Mouse (Mus musculus) mesoderm, embryonic 11.5 days (tissue): ENCODE measurements at regions not wholly inside any gene's neighbourhood (a gene's known extent, or its start where the extent isn't known, plus 50 kb on each side); places are given as distances from the start of the nearest gene placed in this dataset.
A peak's percentile ranks its signal among the peaks of the same experiment; 100 is the strongest.

Source experiments
- DNase-seq: peaks from one replicate; pipeline ENCODE4 v3.0.0-alpha.2; 2012; ENCODE audit warnings: low read depth, low spot score

DNA sequence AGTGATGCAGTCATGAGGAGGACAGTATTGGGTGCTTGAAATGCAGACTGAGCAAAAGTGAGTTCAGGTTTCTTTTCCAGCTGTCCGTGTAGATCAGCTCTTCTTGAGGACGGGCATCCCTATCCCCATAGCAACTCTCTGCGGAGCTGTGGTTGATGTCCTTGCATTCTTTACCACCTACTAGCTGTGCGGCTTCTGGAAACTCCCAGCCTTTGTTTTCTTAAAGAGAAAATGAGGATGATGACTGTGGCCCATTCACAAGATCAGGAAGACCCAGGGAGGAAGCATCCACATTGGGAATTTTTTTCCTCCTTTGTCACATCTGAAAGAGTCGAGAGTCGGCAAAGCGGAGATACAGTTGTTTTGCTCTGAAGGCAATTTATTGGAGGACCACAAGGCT lies 410.2 kb upstream of the Sall1 start:
- no peak for DNase-seq

DNA sequence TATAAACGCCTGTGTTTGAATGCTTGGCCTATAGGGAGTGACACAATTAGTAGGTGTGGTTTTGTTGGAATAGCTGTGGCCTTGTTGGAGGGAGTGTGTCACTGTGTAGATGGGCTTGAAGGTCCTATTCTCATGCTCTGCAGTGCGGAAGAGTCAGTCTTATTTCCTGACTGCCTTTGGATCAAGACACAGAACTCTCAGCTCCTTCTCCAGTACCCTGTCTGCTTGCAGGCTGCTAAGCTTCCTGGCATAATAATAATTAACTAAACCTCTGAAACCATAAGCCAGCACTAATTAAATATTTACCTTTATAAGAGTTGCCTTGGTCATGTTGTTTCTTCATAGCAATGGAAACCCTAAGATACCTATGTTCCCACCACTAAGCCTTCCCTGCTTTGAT lies 409.8 kb upstream of the Sall1 start:
- DNase-seq, result no peak

DNA sequence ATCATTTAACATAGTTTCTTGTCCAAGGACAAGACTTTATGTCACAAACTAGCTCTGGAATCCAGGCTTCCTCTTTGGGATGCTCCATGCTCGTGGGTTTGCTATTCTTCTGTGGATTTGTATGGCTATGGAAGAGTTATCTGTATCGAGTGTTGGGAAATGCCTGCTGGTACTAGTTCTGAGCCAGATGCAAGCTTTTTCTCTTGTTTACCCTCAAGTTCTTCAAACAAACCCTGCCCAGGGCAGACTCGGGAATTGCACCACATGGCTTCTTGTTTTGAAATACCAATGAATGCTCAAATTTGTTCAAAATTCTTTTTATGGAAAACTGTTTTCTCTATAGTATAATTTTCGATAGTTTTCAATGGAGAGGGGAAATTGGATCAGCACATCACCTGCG lies 400.5 kb upstream of the Sall1 start:
- no peak for DNase-seq

DNA sequence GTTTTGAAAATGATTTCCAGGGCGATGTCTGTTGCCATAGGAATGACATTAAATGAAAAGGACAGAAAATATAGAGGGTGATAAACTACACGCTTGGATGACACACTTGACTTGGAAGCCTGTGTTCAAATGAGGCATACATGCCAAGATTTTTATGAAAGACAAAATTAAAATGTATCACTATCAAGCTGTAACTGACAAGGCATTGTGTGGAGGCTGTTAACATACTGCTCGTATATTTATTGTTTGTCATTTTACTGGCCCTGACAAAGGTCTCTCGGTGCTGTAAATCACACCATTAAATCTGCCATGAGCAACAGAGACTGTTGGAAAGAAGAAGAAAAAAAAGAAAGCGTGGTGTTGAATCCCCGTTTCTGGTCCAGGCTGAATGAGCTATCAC lies 395.3 kb upstream of the Sall1 start:
- DNase-seq, result peak; percentile 50

DNA sequence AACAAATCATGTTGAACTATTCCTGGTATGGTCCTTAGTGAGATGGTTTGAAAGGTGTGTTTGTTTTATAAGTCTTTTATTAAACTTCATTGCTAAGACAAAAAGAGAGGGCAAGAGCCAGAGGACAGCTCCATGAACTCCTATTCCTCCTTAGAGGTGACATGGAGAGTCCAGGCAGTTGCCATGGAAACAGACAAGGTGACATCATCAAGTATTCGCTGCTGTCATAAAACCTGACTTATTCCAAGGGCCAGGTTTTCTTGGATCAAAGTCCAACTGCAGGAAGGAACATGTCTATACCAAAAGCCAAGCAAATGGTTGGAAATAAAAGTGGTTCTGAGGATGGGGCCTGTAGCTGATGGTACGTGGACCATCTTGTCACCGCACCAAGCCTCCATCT lies 383.0 kb upstream of the Sall1 start:
- DNase-seq, result no peak

DNA sequence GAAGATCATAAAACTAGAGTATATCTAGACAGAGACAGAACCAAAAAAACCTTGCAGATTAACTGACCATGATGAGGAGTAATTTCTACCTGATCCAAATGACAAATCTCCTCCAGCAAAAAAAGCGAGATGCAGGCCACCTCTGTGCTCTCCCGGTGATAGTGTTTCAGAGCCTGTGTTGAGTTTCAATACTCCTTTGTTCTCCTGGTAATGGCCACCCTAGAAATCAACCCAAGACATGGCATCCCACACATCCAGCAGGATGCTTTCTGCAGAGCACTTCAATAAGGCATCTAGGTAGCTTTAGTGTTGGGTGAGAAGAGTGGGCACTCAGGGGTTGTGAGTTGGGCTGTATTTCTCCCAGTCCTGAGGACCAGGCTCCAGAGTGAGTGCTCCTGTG lies 371.3 kb upstream of the Sall1 start:
- no peak for DNase-seq

DNA sequence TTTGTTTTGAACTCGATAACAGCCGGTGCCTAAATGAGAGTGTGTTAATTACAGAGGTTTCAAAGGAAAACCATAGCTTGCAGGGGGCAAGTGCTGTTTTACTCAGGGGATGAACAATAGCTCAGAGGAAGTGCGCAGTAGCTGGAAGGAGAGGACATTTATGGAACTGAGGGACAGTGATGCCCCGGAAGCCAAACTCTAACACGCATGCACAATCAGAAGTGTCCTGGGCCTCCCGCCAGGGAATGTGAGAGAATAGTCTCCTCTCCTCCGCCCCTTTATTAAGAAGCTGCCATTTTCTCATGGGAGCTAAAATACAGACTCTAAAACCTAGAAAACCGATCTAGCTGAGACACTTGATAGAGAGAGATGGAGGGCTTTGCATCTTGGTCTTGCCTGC lies 368.5 kb upstream of the Sall1 start:
- no peak for DNase-seq

DNA sequence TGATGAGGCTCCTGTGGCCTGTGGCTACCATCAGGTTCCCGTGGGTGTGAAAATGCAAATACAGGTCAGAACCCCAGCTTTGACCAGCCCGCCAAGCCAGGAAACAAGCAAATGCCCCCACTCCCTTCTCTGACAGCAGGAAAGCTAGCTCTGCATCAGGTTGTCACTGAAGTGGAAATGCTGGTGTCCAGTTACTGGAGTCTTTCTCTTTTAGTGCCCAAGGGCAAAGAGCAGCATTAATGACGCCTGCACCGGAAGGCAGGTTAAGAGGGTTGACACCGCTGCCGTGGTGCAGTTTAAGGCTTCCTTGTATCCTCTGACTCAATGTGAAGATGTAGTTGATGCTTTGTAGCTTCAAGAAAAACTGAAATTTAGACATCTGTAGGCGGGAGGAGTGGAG lies 368.1 kb upstream of the Sall1 start:
- DNase-seq, result peak; percentile 66

DNA sequence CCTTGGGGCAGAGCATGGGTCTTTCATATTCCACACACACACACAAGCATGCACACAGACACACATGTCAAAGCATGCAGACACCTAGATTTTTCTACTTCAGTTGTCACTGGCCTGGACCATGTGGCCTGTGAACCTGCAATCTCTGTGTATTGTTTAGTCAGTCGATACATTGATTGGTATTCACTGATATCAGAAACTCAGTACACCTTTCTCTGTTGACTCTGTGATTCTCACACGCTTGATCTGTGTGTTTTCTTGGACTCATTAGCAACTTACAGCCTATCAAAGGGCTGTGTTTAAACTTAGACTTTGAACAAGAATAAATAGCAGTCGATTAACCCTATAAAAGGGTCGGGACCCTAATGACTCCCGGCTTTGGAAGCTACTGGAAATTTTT lies 362.7 kb upstream of the Sall1 start:
- DNase-seq, result no peak

DNA sequence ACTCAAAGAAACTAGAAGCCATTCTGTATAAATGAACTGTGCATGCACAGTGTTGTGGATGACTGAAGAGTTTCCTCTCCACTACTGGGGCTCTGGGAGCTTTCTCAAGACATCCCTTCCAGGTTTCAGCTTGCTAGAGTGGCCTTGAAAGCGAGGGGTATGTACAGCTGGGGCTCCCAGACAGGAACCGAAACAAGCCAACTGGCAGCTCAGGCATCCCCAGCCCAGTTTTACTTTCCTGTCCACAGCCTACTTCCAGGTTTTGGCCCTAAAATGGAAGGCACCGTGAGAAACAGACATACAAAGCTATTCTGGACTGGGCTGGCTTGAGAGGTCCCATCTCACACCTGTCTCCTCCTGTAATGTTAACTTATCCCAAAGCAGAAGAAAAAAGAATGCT lies 360.3 kb upstream of the Sall1 start:
- no peak for DNase-seq

DNA sequence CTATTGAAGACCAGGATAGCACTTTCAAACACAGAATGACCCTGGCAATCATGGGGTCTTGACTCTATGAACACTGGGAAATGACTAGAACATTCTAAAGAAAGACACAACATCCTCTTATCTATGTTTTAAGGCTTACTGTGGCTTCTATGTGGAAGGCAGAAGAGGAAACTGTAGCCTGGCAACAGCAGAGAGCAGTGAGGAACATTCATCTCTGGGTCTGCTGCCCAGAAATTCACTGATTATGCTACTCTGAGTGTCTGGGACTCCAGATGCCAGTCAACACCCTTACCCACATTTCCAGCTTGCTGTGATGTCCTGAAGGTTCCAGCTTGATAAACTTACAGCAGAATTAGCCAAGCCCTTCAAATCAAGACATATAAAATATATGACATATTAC lies 352.7 kb upstream of the Sall1 start:
- no peak for DNase-seq

DNA sequence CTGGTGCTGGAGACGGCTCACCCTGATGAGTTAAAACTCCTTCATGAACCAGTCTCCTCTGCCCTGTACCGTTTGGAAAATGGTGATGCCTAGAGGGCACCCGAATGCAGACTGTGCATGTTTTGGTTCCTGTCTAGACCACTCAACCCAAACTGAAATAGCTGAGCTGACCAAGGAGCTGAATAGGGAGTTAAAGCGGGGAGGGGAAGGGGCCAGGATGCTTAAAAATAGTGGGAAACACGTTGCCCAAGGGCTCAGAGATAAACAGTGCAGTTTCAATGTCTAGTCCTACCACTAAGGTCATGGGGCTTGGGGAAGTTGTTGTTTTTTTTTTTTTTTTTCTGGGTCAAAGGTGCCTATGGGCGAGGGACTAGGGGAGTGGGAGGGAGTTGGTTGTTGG lies 348.8 kb upstream of the Sall1 start:
- DNase-seq, result no peak

DNA sequence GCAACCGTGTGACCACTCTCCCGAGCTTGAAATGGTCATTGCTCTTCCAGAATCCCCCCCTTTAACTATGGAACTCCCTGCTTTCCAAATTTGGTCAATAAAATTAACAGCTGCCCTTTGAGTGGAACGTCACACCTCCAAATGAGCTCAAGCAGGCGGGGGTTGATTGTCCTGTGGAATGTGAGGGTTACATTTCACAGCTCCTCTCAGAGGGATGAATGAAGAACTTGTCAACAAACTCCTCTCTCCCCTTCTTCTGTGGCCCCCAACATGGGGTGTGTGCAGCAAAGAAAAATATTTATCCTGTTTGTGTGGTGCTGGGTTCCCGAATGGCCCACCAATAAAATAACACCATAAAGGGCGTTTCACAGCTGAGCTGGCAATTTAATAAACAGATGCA lies 344.8 kb upstream of the Sall1 start:
- peak; percentile 39 for DNase-seq

DNA sequence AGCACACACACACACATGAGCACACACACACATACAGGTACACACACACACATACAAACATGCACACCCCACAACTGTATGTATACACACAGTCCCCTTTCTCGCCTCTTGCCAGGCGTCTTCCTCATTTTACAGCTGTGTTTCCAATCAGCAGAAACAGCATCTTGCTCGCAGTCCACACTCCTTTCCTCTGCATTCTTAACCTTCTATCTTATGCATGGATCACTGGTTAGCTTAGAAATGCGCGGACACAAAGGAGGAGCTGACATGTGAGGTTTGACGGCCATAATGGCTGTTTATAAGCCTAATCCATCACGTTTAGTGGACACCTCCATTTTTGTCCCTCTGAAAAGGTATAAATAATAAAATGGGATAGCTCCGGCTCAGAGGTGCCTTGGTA lies 343.3 kb upstream of the Sall1 start:
- peak; percentile 77 for DNase-seq

DNA sequence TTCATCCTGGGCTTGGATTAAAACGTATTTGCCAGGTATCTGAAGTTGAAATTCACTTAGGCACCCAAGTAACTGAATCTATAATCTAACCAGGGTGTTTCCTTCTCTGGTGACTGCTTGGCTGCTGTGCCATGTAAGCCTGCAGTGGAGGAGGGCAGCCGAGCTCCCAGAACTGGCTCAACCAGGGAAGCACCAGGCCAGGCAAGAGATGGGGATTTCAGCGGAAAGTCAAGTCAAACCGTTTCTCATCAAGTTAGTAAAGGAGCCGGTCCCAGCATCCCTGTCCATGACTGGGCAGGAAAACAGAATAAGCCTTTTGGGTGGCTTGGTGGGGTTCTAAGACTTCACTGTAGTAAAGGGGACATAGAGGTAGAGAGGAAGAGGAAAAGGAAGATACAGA lies 341.1 kb upstream of the Sall1 start:
- no peak for DNase-seq

DNA sequence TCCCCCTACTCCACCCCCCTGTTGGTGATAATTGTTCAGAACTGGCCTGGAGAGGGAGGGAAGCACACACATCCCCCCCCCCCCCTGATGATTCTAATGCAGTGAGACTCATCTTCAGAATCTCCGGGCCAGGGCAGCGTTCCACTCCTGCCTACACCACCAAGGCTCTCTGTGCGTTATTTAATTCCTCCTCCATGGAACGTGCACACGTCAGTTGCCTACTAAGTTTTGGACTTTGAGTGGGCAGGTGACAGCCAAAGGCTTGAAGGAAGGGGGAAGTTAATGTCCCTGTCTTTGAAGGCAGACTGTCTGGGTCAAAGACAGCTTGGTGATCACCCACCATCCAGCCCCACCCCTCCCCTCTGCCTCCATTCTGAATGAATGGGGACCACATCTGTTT lies 339.8 kb upstream of the Sall1 start:
- peak; percentile 19 for DNase-seq

DNA sequence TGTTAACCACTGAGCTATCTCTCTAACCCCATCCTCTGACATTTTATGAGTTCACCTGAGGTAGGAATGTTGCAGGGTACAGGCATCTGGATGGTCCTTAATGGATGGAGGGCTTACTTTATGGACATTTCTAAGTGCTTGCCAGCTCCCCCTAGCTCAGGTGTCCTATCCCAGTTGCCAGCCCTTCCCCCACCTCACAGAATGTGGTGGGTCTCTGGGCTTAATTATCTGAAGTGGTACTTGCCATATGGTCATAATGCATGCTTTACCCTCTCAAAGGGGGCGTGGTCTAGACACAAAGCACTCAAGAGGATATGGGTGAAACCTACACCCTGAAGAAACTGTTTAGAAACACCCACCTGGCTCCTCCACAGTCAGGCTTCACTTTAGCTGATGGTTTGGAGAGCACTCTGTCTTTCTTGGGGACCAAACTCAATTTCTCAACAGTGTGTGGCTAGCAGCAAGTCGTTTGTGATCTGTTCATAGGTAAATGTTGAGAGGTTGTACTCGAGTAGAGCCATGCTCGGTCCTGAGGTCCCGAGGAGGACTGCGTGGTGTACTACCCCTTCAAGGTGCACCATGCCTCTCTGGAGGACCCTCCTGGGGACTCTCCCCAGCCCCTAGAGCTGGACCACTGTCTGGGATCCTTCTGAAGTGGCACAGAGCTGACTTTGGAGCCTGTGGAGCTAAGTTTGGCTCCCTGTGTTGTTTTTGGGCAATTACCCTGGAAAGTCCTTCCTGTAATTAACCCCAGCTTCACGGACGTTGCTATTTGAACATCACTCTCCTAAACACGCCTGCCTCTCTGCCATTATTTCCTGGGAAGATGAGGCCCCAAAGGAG lies 338.8 kb upstream of the Sall1 start:
- DNase-seq, result peak; percentile 21

DNA sequence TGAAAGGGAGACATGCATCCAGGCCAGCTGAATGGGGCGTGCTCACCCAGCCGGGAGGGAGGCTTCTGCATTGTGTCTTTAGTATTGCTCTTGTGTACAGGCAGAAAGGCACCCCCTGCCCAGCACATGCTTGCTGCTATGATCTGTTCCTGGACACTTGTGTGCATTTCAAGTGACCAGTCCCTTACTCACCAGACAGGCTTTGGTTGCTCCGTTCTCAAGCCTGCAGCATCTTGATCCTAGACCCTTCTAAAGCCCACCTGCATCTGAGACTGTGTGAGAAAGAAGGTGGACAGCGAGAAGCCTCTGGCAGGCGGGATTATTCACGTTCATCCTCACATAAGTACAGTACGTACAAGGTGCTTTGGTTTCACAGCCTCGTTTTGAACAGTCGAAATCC lies 336.5 kb upstream of the Sall1 start:
- DNase-seq, result no peak

DNA sequence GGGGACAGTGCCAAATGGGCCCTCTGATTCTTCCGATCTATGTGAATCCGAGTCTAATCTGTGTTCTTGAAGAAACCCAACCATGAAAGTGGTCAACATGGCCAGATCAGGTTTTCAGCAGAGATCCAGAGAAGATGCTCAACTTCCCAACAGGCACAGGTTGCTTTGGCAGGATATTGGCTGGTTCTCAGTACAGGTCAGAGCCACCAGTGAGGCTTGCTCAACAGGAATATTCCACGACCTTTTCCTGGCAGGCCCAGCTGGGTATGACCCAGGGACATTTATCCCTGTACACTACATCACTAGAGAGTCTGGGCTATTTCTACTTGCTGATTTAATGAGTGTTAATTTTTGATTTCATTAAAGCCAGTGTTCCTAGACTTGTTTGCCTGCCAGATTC lies 328.8 kb upstream of the Sall1 start:
- no peak for DNase-seq

DNA sequence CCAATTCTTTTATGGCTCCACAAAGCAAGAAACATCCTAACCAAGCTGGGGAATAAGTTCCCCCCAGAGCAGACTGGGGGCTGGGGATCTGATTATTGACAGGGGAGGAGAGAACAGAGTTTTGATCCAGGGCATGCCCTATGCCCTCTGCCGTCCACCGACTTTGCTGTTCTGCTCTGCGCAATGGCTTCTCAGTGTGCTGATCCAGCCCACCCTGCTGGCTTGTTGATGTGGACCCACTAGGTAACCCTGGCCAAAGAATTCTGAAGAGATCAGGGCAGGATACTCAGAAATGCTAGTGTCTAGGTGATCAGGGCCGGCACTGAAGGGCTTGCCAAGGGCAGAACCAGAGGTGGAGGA lies 327.8 kb upstream of the Sall1 start:
- no peak for DNase-seq

DNA sequence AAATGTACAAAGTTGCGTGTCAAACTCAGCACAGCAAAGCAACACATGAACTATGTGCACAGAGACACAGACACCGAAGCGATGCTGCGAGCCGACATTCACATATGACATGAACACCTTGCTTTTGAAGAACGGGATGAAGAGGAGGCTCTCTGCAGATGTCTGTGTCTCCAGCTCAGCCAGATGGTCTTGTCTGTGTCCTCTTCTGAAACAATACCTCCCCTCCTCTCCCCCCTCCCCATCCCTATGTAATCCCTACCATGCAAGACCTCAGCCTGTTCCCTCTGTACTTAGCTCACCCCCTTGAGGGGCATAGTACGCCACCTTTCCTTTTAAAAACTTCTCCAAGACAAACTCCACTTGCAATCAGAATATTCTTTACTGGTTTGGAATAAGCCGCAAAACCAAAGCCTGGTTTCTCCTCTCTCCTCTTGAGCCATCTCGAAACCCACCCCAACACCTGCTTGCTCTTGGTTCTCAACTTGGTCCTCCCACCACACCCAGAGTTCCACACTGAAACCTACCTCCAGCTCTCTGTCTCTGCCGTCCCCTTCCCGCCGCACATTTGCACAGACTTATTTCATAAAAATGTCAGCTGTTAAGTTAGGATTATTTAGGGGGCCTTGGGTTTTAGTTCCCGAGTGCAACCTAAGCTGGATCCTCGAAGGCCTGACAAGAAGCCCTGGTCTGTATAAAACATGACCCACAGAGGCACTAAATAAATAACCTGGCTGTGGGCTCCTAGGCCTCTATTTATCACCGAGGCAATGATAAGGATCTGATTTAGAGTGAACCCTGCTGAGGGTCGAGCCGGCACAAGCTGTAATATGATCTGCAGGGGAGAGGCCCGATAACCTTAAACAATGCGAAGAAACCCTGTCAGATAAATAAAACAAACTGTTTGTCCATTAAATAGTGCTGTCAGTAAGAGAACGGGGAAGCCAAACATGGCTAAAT lies 327.1 kb upstream of the Sall1 start:
- DNase-seq, result peak; percentile 44

DNA sequence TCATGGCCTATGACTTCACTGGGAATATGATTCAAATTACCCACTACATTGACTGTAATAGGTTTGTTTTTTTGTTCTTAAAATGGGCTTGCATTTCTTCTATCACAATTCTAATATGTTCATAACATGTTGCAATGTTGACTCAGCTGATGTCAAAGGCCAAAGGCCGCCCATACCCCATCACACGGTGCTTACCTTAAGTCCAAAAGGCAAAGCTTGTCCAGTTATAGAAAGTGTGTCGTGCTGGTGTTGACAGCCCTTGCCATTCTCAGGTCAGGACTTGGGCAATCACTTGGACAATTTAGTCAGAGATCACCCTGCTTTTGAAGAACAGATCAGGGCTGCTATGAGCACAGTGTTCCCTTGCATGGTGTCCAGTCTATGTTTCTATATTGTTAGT lies 321.5 kb upstream of the Sall1 start:
- no peak for DNase-seq

DNA sequence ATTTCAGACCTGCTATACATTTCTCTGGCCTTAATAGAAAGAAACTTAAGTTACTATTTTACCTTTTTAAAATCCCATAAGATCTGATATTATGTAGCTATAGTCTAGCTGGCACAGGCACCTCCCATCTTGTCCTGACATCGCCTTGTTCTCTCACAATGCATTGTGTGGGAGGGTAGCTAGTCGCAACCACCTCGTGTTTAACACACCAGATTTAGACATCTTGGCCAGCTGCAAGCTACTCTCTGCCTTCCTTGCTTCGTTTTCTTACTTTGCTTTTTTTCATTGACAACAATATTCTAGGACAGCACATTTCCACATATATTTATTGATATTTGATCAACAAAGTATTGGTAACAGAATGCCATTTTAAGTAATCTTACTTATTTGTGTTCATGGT lies 314.4 kb upstream of the Sall1 start:
- no peak for DNase-seq
